Mouse (Mus musculus) liver, embryonic 14.5 days (tissue): ENCODE measurements around the gene Gucy2d.

Experiments used
- CTCF ChIP-seq: IDR thresholded peaks from 2 replicates; pipeline ENCODE4 v1.5.1; 2016; ENCODE audit warnings: antibody characterized with exemption, low read depth, control low read depth
- EP300 ChIP-seq: IDR thresholded peaks from 2 replicates; pipeline ENCODE4 v1.6.1; 2016; ENCODE audit warnings: antibody characterized with exemption, low read depth

DNA sequence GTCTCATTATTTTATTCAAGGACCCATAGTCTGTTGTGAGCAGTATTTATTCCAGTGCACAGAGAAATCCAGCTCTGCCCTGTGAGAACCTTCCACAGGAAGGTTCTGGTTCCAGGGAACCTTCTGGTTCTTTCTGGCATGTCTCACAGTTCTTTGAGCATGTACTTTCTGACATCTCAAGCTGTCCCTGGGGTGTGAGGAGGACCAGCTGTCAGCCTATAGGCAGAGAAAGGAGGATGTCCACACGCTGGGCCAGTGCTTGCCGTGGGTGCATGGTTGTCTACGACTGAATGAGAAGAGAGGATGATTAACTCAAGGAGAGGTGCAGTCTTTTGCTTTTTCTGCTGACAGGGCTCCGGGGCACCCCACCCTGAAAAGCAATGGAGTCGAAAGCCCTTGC lies 13.6 kb upstream of the Gucy2d start:
- TF ChIP-seq EP300 (no peak), CTCF (no peak)
